ENCODE assay signal across 20 mouse cellular contexts in the genomic region with DNA sequence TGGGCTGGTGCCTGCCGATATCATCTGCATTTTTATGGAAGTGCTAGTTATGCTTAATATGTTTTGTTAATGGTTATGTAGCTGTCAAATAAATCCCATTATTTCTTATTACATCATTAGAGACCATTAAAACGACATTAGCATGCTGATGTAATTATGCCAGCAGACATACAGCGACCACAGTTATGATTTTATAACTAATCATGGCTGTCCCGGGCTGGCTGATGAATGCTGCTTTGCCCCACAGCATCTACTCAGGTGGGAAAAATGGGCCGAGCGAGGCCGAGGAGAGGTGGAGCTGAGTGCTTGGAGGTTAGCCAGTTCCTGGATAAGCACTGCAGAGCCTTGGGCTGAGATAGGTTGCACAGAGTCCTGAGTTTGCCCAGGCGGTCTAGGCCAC.
"Had no signal": no experiment of that assay in that cellular context is flagged by ENCODE, and none has a peak within 500 bp of the region (broad histone marks: within the 10 kb centered on the region; RNA-seq: fewer than 3 reads in every experiment).

No protein-coding gene starts in this region.

- H3K36me3 ChIP-seq: limb, embryonic 12.5 days; limb, embryonic 15.5 days; midbrain, embryonic 13.5 days; stomach, embryonic 15.5 days had no signal

- ATAC-seq: liver, postnatal 0 days; lung, postnatal 0 days; midbrain, embryonic 13.5 days had no signal

- H3K4me3 ChIP-seq: left cerebral cortex, adult 2 months; limb, embryonic 12.5 days; limb, embryonic 15.5 days; midbrain, embryonic 13.5 days; stomach, embryonic 15.5 days had no signal

- H3K27me3 ChIP-seq: limb, embryonic 12.5 days; limb, embryonic 15.5 days; midbrain, embryonic 13.5 days; stomach, embryonic 15.5 days had no signal

- H3K27ac ChIP-seq: kidney, postnatal 0 days; left cerebral cortex, adult 2 months; limb, embryonic 12.5 days; limb, embryonic 15.5 days; liver, embryonic 14.5 days; macrophage; midbrain, embryonic 13.5 days; stomach, embryonic 15.5 days had no signal

- H3K9ac ChIP-seq: limb, embryonic 12.5 days; limb, embryonic 15.5 days; liver, embryonic 14.5 days; liver, postnatal 0 days; lung, embryonic 14.5 days; midbrain, embryonic 13.5 days; stomach, embryonic 15.5 days had no signal

- DNase-seq: kidney, adult 2 months; kidney, postnatal 36 days; layer of hippocampus, postnatal 36 days; left cerebral cortex, postnatal 4 days; liver, postnatal 0 days; lung, embryonic 14.5 days; retina, postnatal 1 day; right cerebral cortex, postnatal 25 days; spleen, adult 18-20 months; thymus, postnatal 25 days had no signal

- H3K4me2 ChIP-seq: limb, embryonic 12.5 days; limb, embryonic 15.5 days; liver, embryonic 11.5 days; lung, embryonic 14.5 days; midbrain, embryonic 13.5 days; stomach, embryonic 15.5 days had no signal

- H3K9me3 ChIP-seq: limb, embryonic 12.5 days; limb, embryonic 15.5 days; stomach, embryonic 15.5 days had no signal

- H3K4me1 ChIP-seq: limb, embryonic 12.5 days; limb, embryonic 15.5 days; stomach, embryonic 15.5 days had no signal
